Mouse (Mus musculus): ENCODE results near the gene Rnf150.

- TF ChIP-seq CTCF (IDR thresholded peaks at IDR 0.05; ENCODE audit: control insufficient read depth, insufficient read depth, low read length): no peak
- no peak for TF ChIP-seq POLR2A (IDR thresholded peaks at IDR 0.05; ENCODE audit: borderline replicate concordance, control insufficient read depth, low read depth, low read length)
These were observed 49.1 kb downstream of the Rnf150 start for GRCm38 (mm10) chr8:82912282-82912681.
